Mouse (Mus musculus) CH12.LX (cell line): ENCODE measurements around the gene D330045A20Rik. TPM values are rescaled to one million over a fixed set of nuclear protein-coding genes. Genes with fewer than 3 reads are reported as not detected.

ENCODE experiments used
- DNase-seq: peaks from one replicate; pipeline ENCODE4 v3.0.0-alpha.2; 2013; ENCODE audit errors: extremely low read depth
- H3K27ac ChIP-seq: 2 replicates; pipeline ENCODE4 v1.5.1; 2012; ENCODE audit warnings: low read depth, mild to moderate bottlenecking, control low read depth, moderate library complexity; ENCODE audit not compliant: insufficient read depth
- H3K27me3 ChIP-seq: replicated peaks from 2 replicates; pipeline ENCODE3; 2012; ENCODE audit warnings: inconsistent platforms
- H3K36me3 ChIP-seq, 2 experiments: replicated peaks in 1 of 2; 2 replicates each; pipeline versions ENCODE3 to v1.6.1; 2012; ENCODE audit warnings: inconsistent platforms in 1 of 2, low read length in 1 of 2, mild to moderate bottlenecking in 1 of 2, mixed read lengths in 1 of 2, moderate library complexity in 1 of 2; ENCODE audit not compliant: control insufficient read depth in 1 of 2, insufficient read depth in 1 of 2
- H3K4me1 ChIP-seq, 2 experiments: 2 replicates each; pipeline ENCODE4 v1.6.1; 2012; ENCODE audit warnings: inconsistent platforms in 1 of 2, moderate library complexity in 1 of 2; ENCODE audit not compliant: insufficient read depth in 2 of 2, control insufficient read depth in 1 of 2
- H3K4me2 ChIP-seq: 2 replicates; pipeline ENCODE4 v1.6.1; 2012; ENCODE audit warnings: low read depth, mild to moderate bottlenecking, control low read depth; ENCODE audit not compliant: poor library complexity, insufficient read depth, severe bottlenecking
- H3K4me3 ChIP-seq, 3 experiments: fragments of 150-350 bp in 1 of 3; sonication (generic) in 1 of 3; replicated peaks in 1 of 3; 2 replicates each; pipeline versions ENCODE3 to v1.5.1; 2011 to 2012; ENCODE audit warnings: low read depth in 2 of 3, low read length in 2 of 3, mild to moderate bottlenecking in 2 of 3, moderate library complexity in 2 of 3, control low read depth in 1 of 3, improper control_type of control experiment in 1 of 3, inconsistent platforms in 1 of 3, mixed read lengths in 1 of 3; ENCODE audit not compliant: poor library complexity in 1 of 3
- H3K79me2 ChIP-seq: replicated peaks from 2 replicates; pipeline ENCODE4 v1.6.1; 2012; ENCODE audit warnings: mild to moderate bottlenecking, moderate library complexity; ENCODE audit not compliant: control insufficient read depth, poor library complexity, insufficient read depth, severe bottlenecking; ENCODE audit errors: extremely low read depth
- H3K9ac ChIP-seq: 2 replicates; pipeline ENCODE4 v1.6.1; 2012; ENCODE audit warnings: low read depth, mild to moderate bottlenecking, control low read depth, moderate library complexity; ENCODE audit not compliant: insufficient read depth
- H3K9me3 ChIP-seq: replicated peaks from 2 replicates; pipeline ENCODE3; 2012; ENCODE audit warnings: low read length, inconsistent platforms, mixed read lengths
- BHLHE40 ChIP-seq: IDR thresholded peaks from 2 replicates; pipeline ENCODE4 v1.6.1; 2011; ENCODE audit warnings: mild to moderate bottlenecking, low read depth, low read length, improper control_type of control experiment
- CHD1 ChIP-seq: IDR thresholded peaks from 2 replicates; pipeline ENCODE4 v1.6.1; 2012; ENCODE audit warnings: low read depth, low read length, improper control_type of control experiment, inconsistent platforms
- E2F4 ChIP-seq: IDR thresholded peaks from 2 replicates; pipeline ENCODE4 v1.6.1; 2011; ENCODE audit warnings: low read depth, low read length, improper control_type of control experiment; ENCODE audit not compliant: insufficient replicate concordance
- EP300 ChIP-seq: IDR thresholded peaks from 2 replicates; pipeline ENCODE4 v1.6.1; 2011; ENCODE audit warnings: low read length, improper control_type of control experiment
- ETS1 ChIP-seq: conservative IDR thresholded peaks from 2 replicates; pipeline ENCODE4 v1.6.1; 2012; ENCODE audit warnings: low read depth, mild to moderate bottlenecking, inconsistent platforms, low read length, improper control_type of control experiment, moderate library complexity
- GABPA ChIP-seq: IDR thresholded peaks from 2 replicates; pipeline ENCODE4 v1.6.1; 2012; ENCODE audit warnings: low read depth, low read length, improper control_type of control experiment, inconsistent platforms; ENCODE audit not compliant: insufficient replicate concordance
- HCFC1 ChIP-seq: IDR thresholded peaks from 2 replicates; pipeline ENCODE4 v1.6.1; 2012; ENCODE audit warnings: low read depth, mild to moderate bottlenecking, inconsistent platforms, low read length, improper control_type of control experiment
- JUND ChIP-seq: conservative IDR thresholded peaks from 2 replicates; pipeline ENCODE4 v1.6.1; 2011; ENCODE audit warnings: low read depth, low read length, improper control_type of control experiment
- KAT2A ChIP-seq: IDR thresholded peaks from 2 replicates; pipeline ENCODE4 v1.6.1; 2012; ENCODE audit warnings: low read length, improper control_type of control experiment, inconsistent platforms; ENCODE audit not compliant: insufficient replicate concordance
- MAX ChIP-seq: IDR thresholded peaks from 2 replicates; pipeline ENCODE4 v1.6.1; 2011; ENCODE audit warnings: low read length, improper control_type of control experiment
- MAZ ChIP-seq: IDR thresholded peaks from 2 replicates; pipeline ENCODE4 v1.6.1; 2012; ENCODE audit warnings: low read depth, mild to moderate bottlenecking, inconsistent platforms, low read length, improper control_type of control experiment, moderate library complexity
- MEF2A ChIP-seq: IDR thresholded peaks from 2 replicates; pipeline ENCODE4 v1.6.1; 2014; ENCODE audit warnings: low read depth, mild to moderate bottlenecking, inconsistent platforms, low read length, improper control_type of control experiment, borderline replicate concordance
- MXI1 ChIP-seq: IDR thresholded peaks from 2 replicates; pipeline ENCODE4 v1.6.1; 2011; ENCODE audit warnings: mild to moderate bottlenecking, low read depth, low read length, improper control_type of control experiment
- MYC ChIP-seq: IDR thresholded peaks from 2 replicates; pipeline ENCODE4 v1.6.1; 2011; ENCODE audit warnings: low read depth, mild to moderate bottlenecking, improper control_type of control experiment, low read length
- NRF1 ChIP-seq: IDR thresholded peaks from 2 replicates; pipeline ENCODE4 v1.6.1; 2014; ENCODE audit warnings: low read depth, mild to moderate bottlenecking, inconsistent platforms, low read length, improper control_type of control experiment, moderate library complexity
- PAX5 ChIP-seq: IDR thresholded peaks from 2 replicates; pipeline ENCODE4 v1.6.1; 2012; ENCODE audit warnings: low read length, inconsistent platforms, mixed read lengths
- POLR2A ChIP-seq: IDR thresholded peaks from 2 replicates; pipeline ENCODE4 v1.6.1; 2011; ENCODE audit warnings: low read depth, mild to moderate bottlenecking, improper control_type of control experiment, low read length
- SIN3A ChIP-seq: IDR thresholded peaks from 2 replicates; pipeline ENCODE4 v1.6.1; 2012; ENCODE audit warnings: low read length, improper control_type of control experiment, inconsistent platforms
- TCF12 ChIP-seq: IDR thresholded peaks from 2 replicates; pipeline ENCODE4 v1.6.1; 2014; ENCODE audit warnings: low read depth, mild to moderate bottlenecking, inconsistent platforms, low read length, improper control_type of control experiment
- USF1 ChIP-seq: IDR thresholded peaks from 2 replicates; pipeline ENCODE4 v1.6.1; 2014; ENCODE audit warnings: low read depth, mild to moderate bottlenecking, inconsistent platforms, low read length, improper control_type of control experiment
- ZKSCAN1 ChIP-seq: IDR thresholded peaks from 2 replicates; pipeline ENCODE4 v1.6.1; 2012; ENCODE audit warnings: low read depth, inconsistent platforms, low read length, improper control_type of control experiment, borderline replicate concordance
- dilution Hi-C: fragments of 300-500 bp; cut with MboI; formaldehyde crosslinking; loops from 2 replicates; pipeline ENCODE4 v1.14.3; 2020; ENCODE audit warnings: low sequenced_read_pairs; ENCODE audit not compliant: extremely low pct_unique_long_range_greater_than_20kb, extremely low pct_ligation_motif_present
- in situ Hi-C: fragments of 300-500 bp; cut with MboI; formaldehyde crosslinking; loops from 3 replicates; pipeline ENCODE4 v1.14.3; 2019; ENCODE audit warnings: low sequenced_read_pairs, low pct_ligation_motif_present, low pct_unique_long_range_greater_than_20kb, mixed read lengths
- polyA plus RNA-seq: library from polyadenylated mRNA; unstranded; fragments of >175 nt; gene quantifications from 2 replicates; pipeline ENCODE4 v1.2.1, GENCODE M21; 2012; ENCODE audit warnings: low read depth; ENCODE audit not compliant: insufficient read length
- total RNA-seq, 2 experiments: library from RNA; depleted of rRNA; stranded (reverse); fragments of 300-350 nt in 1 of 2; fragments of >200 nt in 1 of 2; gene quantifications; 2 replicates each; pipeline ENCODE4 v1.2.3; 2012 to 2014

Gene D330045A20Rik
- total and polyA plus RNA-seq, 3 experiments, result not detected

DNA sequence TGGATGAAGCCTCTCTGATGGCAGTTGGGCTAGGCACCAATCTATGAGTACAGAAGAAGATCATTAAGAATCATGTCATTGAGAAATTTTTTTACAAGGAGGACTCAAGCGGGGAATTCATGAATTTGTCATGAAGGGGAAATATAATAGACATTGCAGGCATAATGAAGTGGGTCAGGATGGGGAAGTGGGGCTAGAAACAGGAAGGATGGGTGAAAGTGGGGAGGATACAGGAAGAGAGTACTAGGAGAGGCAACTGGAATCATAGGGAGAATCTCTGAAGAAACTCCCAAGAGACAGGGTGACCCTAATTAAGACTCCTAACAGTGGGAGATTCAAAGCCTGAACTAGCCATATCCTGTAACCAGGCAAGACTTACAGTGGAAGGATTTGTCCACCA is 4.8 kb downstream of the D330045A20Rik start:
- DNase-seq, result no peak
- in situ Hi-C loops, result no loop called here
- Histone ChIP-seq H3K9me3 (no peaks in the 10 kb centered on the region), H3K4me2 (no peak overlapping the region), H3K27ac (no peak overlapping the region), H3K36me3 (no peaks in the 10 kb centered on the region), H3K4me3 (no peak overlapping the region), H3K27me3 (no peaks in the 10 kb centered on the region), H3K4me1 (peaks cover 2 to 10% of the 10 kb centered on the region in 2 experiments; a peak in 3 of 4 replicates), H3K79me2 (no peaks in the 10 kb centered on the region), H3K9ac (no peak overlapping the region)
- TF ChIP-seq MEF2A, result no peak
- TF ChIP-seq PAX5, result no peak
- TF ChIP-seq TCF12, result no peak
- no peak for TF ChIP-seq HCFC1
- no peak for TF ChIP-seq CHD1
- no peak for TF ChIP-seq MAX
- no peak for TF ChIP-seq GABPA
- no peak for TF ChIP-seq MXI1
- TF ChIP-seq EP300, result no peak
- TF ChIP-seq JUND, result no peak
- no peak for TF ChIP-seq BHLHE40
- no peak for TF ChIP-seq USF1
- no peak for TF ChIP-seq E2F4
- no peak for TF ChIP-seq MYC
- no peak for TF ChIP-seq KAT2A
- dilution Hi-C loops, result no loop called here

DNA sequence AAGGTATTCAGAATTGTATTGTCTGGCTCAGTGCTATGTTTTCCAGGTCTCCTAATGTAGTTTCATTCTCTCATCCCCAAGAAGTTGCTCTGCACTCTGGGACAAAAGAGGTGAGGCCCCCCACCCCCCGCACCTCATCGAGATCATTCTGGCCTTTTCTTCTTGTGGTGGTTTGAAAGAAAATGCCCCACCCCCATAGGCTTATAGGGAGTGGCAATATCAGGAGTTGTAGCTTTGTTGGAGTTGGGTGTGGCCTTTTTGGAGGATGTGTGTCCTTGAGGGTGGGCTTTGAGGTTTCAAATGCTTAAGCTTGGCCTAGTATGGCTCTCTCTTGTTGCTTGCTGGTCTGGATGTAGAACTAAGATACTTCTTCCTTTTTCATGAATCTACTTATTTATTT is 36.0 kb downstream of the D330045A20Rik start:
- Histone ChIP-seq H3K4me3 (no peak overlapping the region), H3K79me2 (no peaks in the 10 kb centered on the region), H3K36me3 (no peaks in the 10 kb centered on the region), H3K9me3 (no peaks in the 10 kb centered on the region), H3K27ac (no peak overlapping the region), H3K4me1 (no peaks in the 10 kb centered on the region), H3K9ac (no peak overlapping the region), H3K4me2 (no peak overlapping the region), H3K27me3 (no peaks in the 10 kb centered on the region)
- TF ChIP-seq ZKSCAN1 (no peak), SIN3A (no peak), MAZ (no peak), ETS1 (no peak), NRF1 (no peak), JUND (no peak), MEF2A (no peak), POLR2A (no peak), EP300 (no peak), MYC (no peak)
- dilution Hi-C loops (no loop called here), in situ Hi-C loops (no loop called here)
- DNase-seq, result no peak
